ENCODE assay signal across 7 mouse cellular contexts in the genomic region with DNA sequence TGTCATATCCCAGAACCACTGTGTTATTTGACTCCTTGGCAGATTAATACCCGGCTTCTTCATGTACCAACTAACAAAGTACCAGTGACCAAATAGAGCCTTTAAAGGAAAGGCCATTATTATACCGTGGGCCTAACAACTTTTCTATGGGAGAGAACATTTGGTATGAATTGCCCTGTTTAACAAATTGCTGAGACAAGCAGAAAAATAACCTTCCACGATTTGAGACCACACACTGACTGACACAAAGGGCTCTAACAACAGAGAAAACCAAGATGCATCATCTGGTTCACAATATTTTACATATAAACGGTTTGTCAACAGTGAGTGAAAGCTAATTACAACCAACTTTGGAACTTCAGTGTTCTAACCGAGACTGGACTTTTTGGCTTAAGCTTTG. TPM values are rescaled to one million over a fixed set of nuclear protein-coding genes. Genes with fewer than 3 reads are reported as not detected.
DNase-seq lines count a peak whose midpoint lies in the region; ATAC-seq and TF ChIP-seq lines count a peak whose summit lies in the region.

No protein-coding gene starts in this region.

- 11% methylated on average over 5 of the region's 5 CpGs for WGBS in lung, embryonic 14.5 days
- WGBS in embryonic facial prominence, embryonic 13.5 days: 9% methylated on average over 5 of the region's 5 CpGs
- WGBS in intestine, embryonic 16.5 days: 14% methylated on average over 5 of the region's 5 CpGs
- WGBS in neural tube, embryonic 15.5 days: 14% methylated on average over 5 of the region's 5 CpGs

- TF ChIP-seq CTCF in lung, embryonic 14.5 days (IDR thresholded peaks at IDR 0.05; ENCODE audit: low read depth): no peak

- no peak for ATAC-seq in lung, embryonic 14.5 days (ENCODE audit: insufficient read depth)
- ATAC-seq in embryonic facial prominence, embryonic 13.5 days (ENCODE audit: insufficient number of reproducible peaks, insufficient read depth, low FRiP score, low TSS enrichment, low read depth): no peak
- ATAC-seq in intestine, embryonic 16.5 days: no peak
- ATAC-seq in neural tube, embryonic 15.5 days (ENCODE audit: low FRiP score): no peak
- no peak for ATAC-seq in granulocyte monocyte progenitor cell, adult 5-6 weeks (replicated peaks; ENCODE audit: poor library complexity, severe bottlenecking)

- H3K4me1 ChIP-seq in lung, embryonic 14.5 days (ENCODE audit: insufficient read depth): no peaks in the 10 kb centered on the region
- H3K4me1 ChIP-seq in embryonic facial prominence, embryonic 13.5 days: no peaks in the 10 kb centered on the region; the same call in 1 of the 2 replicates
- peaks cover 9% of the 10 kb centered on the region for H3K4me1 ChIP-seq in intestine, embryonic 16.5 days (ENCODE audit: control insufficient read depth, insufficient read depth, low read length)
- peaks cover 29% of the 10 kb centered on the region for H3K4me1 ChIP-seq in neural tube, embryonic 15.5 days

- no peak overlapping the region for H3K27ac ChIP-seq in lung, embryonic 14.5 days (ENCODE audit: low read depth)
- no peak overlapping the region; the same call in 1 of the 2 replicates for H3K27ac ChIP-seq in embryonic facial prominence, embryonic 13.5 days
- H3K27ac ChIP-seq in intestine, embryonic 16.5 days (ENCODE audit: low read length): no peak overlapping the region; the same call in 1 of the 2 replicates
- no peak overlapping the region for H3K27ac ChIP-seq in neural tube, embryonic 15.5 days (replicated peaks)

- H3K9me3 ChIP-seq in lung, embryonic 14.5 days (ENCODE audit: low read depth, low read length): no peaks in the 10 kb centered on the region
- H3K9me3 ChIP-seq in embryonic facial prominence, embryonic 13.5 days: no peaks in the 10 kb centered on the region
- no peaks in the 10 kb centered on the region for H3K9me3 ChIP-seq in intestine, embryonic 16.5 days (ENCODE audit: control insufficient read depth, low read length)
- no peaks in the 10 kb centered on the region for H3K9me3 ChIP-seq in neural tube, embryonic 15.5 days (replicated peaks)

- peak; percentile 10 for DNase-seq in lung, embryonic 14.5 days
- DNase-seq in lung, adult 18-20 months: no peak
- no peak for DNase-seq in layer of hippocampus, postnatal 10 days (ENCODE audit: low spot score in 2 of 2)

- peak overlapping the region; percentile 81 for H3K4me2 ChIP-seq in lung, embryonic 14.5 days
- H3K4me2 ChIP-seq in embryonic facial prominence, embryonic 13.5 days: peak overlapping the region; percentile 80
- peak overlapping the region; percentile 87 for H3K4me2 ChIP-seq in intestine, embryonic 16.5 days (ENCODE audit: low read depth, low read length)
- H3K4me2 ChIP-seq in neural tube, embryonic 15.5 days: peak overlapping the region; percentile 68

- H3K36me3 ChIP-seq in lung, embryonic 14.5 days (ENCODE audit: insufficient read depth): peaks cover 14% of the 10 kb centered on the region; the same call in 1 of the 2 replicates
- peaks cover 16% of the 10 kb centered on the region for H3K36me3 ChIP-seq in embryonic facial prominence, embryonic 13.5 days
- no peaks in the 10 kb centered on the region for H3K36me3 ChIP-seq in intestine, embryonic 16.5 days (ENCODE audit: control insufficient read depth, insufficient read depth, low read length)
- H3K36me3 ChIP-seq in neural tube, embryonic 15.5 days: peaks cover 15% of the 10 kb centered on the region

- no peaks in the 10 kb centered on the region for H3K27me3 ChIP-seq in lung, embryonic 14.5 days (ENCODE audit: insufficient read depth, low read length)
- H3K27me3 ChIP-seq in embryonic facial prominence, embryonic 13.5 days: no peaks in the 10 kb centered on the region
- H3K27me3 ChIP-seq in intestine, embryonic 16.5 days (replicated peaks; ENCODE audit: control insufficient read depth, insufficient read depth, low read length): no peaks in the 10 kb centered on the region
- H3K27me3 ChIP-seq in neural tube, embryonic 15.5 days (replicated peaks): no peaks in the 10 kb centered on the region

- H3K4me3 ChIP-seq in lung, embryonic 14.5 days (ENCODE audit: low read depth, low read length): peak overlapping the region; percentile 95
- peak overlapping the region; percentile 97 for H3K4me3 ChIP-seq in embryonic facial prominence, embryonic 13.5 days
- H3K4me3 ChIP-seq in intestine, embryonic 16.5 days (ENCODE audit: low read length): peak overlapping the region; percentile 99
- peak overlapping the region; percentile 99 for H3K4me3 ChIP-seq in neural tube, embryonic 15.5 days (replicated peaks)

- H3K9ac ChIP-seq in lung, embryonic 14.5 days: peak overlapping the region; percentile 96
- H3K9ac ChIP-seq in embryonic facial prominence, embryonic 13.5 days: peak overlapping the region; percentile 98
- H3K9ac ChIP-seq in intestine, embryonic 16.5 days (ENCODE audit: low read depth, low read length): peak overlapping the region; percentile 97
- H3K9ac ChIP-seq in neural tube, embryonic 15.5 days (replicated peaks): peak overlapping the region; percentile 96

RNA-seq across cellular contexts. Expression of a gene that starts 1.0 kb away (rescaled TPM):
- polyA plus RNA-seq in lung, embryonic 14.5 days (2014; fragmentation: Nextera tagmentation; extraction: Ambion mirVana): 56.0 and 60.3 TPM in 2 replicates
- polyA plus RNA-seq in embryonic facial prominence, embryonic 13.5 days (2015; fragmentation: Nextera tagmentation; extraction: Ambion mirVana): 119 TPM in 2 replicates
- polyA plus RNA-seq in intestine, embryonic 16.5 days (2015; fragmentation: Nextera tagmentation; extraction: Ambion mirVana): 81.8 and 84.8 TPM in 2 replicates
- polyA plus RNA-seq in neural tube, embryonic 15.5 days (2015; fragmentation: Nextera tagmentation; extraction: Ambion mirVana): 118 and 120 TPM in 2 replicates
- 47.8 and 59.9 TPM in 2 replicates for total RNA-seq in granulocyte monocyte progenitor cell, adult 5-6 weeks (2014; fragmentation: Nextera tagmentation)
- total RNA-seq in granulocyte monocyte progenitor cell, adult 5-6 weeks (2017): 36.9 and 43.2 TPM in 2 replicates
- total RNA-seq in layer of hippocampus, postnatal 10 days (2021): 100 to 1,000 TPM; 108 TPM

RNA-seq across cellular contexts. Expression of a gene that starts 25.4 kb away (rescaled TPM):
- polyA plus RNA-seq in lung, embryonic 14.5 days (2014; fragmentation: Nextera tagmentation; extraction: Ambion mirVana): 3.3 and 3.4 TPM in 2 replicates
- 80.5 and 80.9 TPM in 2 replicates for polyA plus RNA-seq in embryonic facial prominence, embryonic 13.5 days (2015; fragmentation: Nextera tagmentation; extraction: Ambion mirVana)
- polyA plus RNA-seq in intestine, embryonic 16.5 days (2015; fragmentation: Nextera tagmentation; extraction: Ambion mirVana): 13.1 and 14.4 TPM in 2 replicates
- 491 and 612 TPM in 2 replicates for polyA plus RNA-seq in neural tube, embryonic 15.5 days (2015; fragmentation: Nextera tagmentation; extraction: Ambion mirVana)
- total RNA-seq in granulocyte monocyte progenitor cell, adult 5-6 weeks (2014; fragmentation: Nextera tagmentation): not detected in 2 replicates
- not detected in 2 replicates for total RNA-seq in granulocyte monocyte progenitor cell, adult 5-6 weeks (2017)
- total RNA-seq in layer of hippocampus, postnatal 10 days (2021): 100 to 1,000 TPM; 344 to 347 TPM

RNA-seq across cellular contexts. Expression of a gene that starts 28.7 kb away (rescaled TPM):
- 243 and 260 TPM in 2 replicates for polyA plus RNA-seq in lung, embryonic 14.5 days (2014; fragmentation: Nextera tagmentation; extraction: Ambion mirVana)
- 239 and 241 TPM in 2 replicates for polyA plus RNA-seq in embryonic facial prominence, embryonic 13.5 days (2015; fragmentation: Nextera tagmentation; extraction: Ambion mirVana)
- 323 and 324 TPM in 2 replicates for polyA plus RNA-seq in intestine, embryonic 16.5 days (2015; fragmentation: Nextera tagmentation; extraction: Ambion mirVana)
- polyA plus RNA-seq in neural tube, embryonic 15.5 days (2015; fragmentation: Nextera tagmentation; extraction: Ambion mirVana): 93.0 and 143 TPM in 2 replicates
- 193 and 246 TPM in 2 replicates for total RNA-seq in granulocyte monocyte progenitor cell, adult 5-6 weeks (2014; fragmentation: Nextera tagmentation)
- 596 and 768 TPM in 2 replicates for total RNA-seq in granulocyte monocyte progenitor cell, adult 5-6 weeks (2017)
- total RNA-seq in layer of hippocampus, postnatal 10 days (2021): 10 to 100 TPM; 77.9 to 79.1 TPM
